Mouse (Mus musculus): Measurements from ENCODE around the gene Wwox.

DNA sequence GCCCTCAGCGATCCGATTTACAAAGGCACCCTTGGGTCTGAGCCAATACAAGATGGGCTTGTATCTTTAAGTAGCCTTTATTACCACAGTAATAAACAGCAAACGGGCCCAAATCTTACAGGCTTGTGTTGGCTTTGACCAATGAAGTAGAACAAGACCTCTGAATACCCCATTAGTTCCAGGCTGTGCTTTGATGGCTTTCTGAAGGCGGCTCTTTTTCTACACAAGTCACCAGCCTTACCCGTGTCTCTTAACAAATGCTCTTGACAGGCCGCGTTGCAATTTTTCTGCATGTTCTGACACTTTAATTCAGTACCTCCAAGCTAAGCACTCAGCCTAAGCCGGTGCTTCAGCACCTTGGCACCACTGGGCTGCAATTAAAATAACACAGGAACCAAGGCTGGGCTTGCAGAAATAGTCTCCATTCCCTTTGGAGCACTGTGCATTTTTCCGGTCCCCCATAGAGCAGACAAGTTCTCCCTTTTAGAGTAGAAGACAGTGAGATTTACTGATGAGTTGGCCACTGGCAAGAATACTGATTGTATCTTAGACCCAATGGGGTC is 804.1 kb downstream of the Wwox start:
- TF ChIP-seq EP300 (IDR thresholded peaks at IDR 0.05) (no peak), CTCF (IDR thresholded peaks at IDR 0.05) (no peak)

Data from lung, postnatal 0 days (tissue).